Mouse (Mus musculus): ENCODE data around the gene Pbld1. TPM values are rescaled to one million over a fixed set of nuclear protein-coding genes. Genes with fewer than 3 reads are reported as not detected.

The Pbld1 gene
- polyA plus RNA-seq, 1 experiment from 2014 or later, result 0.33 TPM

DNA sequence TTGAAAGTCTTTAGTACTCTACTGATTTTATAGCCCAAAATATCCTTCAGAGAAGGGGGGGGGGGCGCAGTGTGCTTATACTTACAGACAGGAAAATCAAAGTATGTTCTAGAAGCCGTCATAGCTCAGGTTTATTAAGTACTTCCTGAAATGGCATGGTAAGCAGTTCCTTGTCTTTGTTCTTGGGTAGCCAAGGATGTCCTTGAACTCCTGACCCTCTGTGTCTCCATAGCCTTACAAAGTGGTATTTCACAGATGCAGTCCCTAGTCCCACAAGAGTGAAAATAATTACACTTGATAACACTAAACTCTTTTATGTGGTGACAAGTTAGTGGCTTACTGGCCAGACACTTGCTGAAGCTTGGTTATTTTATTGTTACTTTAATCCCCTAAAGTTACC, 34.9 kb upstream of the Pbld1 start:
- Histone ChIP-seq H3K27ac (replicated peaks) (peak overlapping the region; percentile 100), H3K4me3 (peak overlapping the region; percentile 86), H3K9ac (peak overlapping the region; percentile 86), H3K27me3 (replicated peaks) (no peaks in the 10 kb centered on the region), H3K4me2 (peak overlapping the region; percentile 77), H3K9me3 (no peaks in the 10 kb centered on the region), H3K36me3 (no peaks in the 10 kb centered on the region), H3K4me1 (peaks cover 34% of the 10 kb centered on the region)
- 46% methylated on average over 2 of the region's 2 CpGs for WGBS
- ATAC-seq (ENCODE audit: extremely low read depth, insufficient number of reproducible peaks, low FRiP score, low TSS enrichment), result no peak

DNA sequence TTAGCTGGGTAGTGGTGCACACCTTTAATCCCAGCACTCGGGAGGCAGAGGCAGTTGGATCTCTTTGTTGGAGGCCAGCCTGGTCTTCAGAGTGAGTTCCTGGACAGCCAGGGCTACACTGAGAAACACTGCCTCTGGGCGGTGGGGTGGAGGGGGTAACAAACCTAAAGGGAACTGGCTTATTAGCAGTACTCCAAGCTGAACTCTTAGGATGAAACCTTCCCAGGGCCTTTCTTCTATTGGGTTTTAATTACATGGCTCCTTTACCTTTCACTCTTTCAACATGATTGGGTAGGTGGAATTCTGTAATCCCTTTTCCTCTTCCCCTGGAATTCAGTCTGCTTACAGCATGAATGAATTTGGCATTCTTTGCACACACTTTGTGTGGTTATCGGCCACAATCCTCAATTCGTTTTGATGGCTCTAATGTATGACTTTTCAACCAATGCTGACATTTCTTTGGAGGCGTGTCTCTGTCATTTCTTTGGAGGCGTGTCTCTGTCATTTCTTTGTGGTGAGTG, 34.4 kb upstream of the Pbld1 start:
- no peaks in the 10 kb centered on the region for H3K9me3 ChIP-seq
- H3K27ac ChIP-seq (replicated peaks), result peak overlapping the region; percentile 100
- H3K4me2 ChIP-seq, result peak overlapping the region; percentile 77
- WGBS, result 79% methylated on average over 6 of the region's 6 CpGs
- H3K36me3 ChIP-seq, result no peaks in the 10 kb centered on the region
- H3K9ac ChIP-seq, result no peak overlapping the region
- ATAC-seq (ENCODE audit: extremely low read depth, insufficient number of reproducible peaks, low FRiP score, low TSS enrichment), result no peak
- H3K4me1 ChIP-seq, result peaks cover 29% of the 10 kb centered on the region
- H3K27me3 ChIP-seq (replicated peaks), result no peaks in the 10 kb centered on the region
- H3K4me3 ChIP-seq, result no peak overlapping the region

DNA sequence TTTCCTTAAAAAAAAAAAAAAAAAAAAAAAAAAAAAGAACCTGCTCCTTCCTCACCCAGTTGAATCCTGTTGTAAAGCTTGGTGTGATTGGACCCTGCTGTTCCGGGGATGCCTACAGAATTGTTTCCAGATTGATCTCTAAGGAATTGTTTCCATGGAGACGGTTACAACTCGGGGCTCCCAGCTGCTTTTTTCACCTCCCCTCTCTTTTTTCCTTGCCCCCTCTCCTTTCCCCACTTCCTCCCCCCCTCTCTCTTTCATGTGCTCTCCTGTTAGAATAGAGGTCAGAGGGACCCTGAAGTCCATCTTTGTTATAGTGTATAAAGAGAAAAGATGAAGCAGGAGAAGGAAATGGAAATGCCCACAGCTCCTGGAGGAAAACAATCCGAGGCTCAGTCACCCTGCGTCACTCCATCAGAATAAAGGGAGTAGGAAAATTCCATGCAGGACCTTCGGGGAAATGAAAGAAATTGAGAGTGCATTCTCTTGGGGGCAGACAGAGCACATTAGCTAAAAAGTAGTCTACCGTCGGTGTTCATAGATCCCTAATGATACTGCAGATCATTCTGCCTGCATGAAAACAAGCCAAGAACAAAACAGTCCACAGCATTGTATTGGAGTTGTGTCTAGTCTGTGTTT, 33.7 kb upstream of the Pbld1 start:
- Histone ChIP-seq H3K9me3 (no peaks in the 10 kb centered on the region), H3K27me3 (replicated peaks) (no peaks in the 10 kb centered on the region), H3K4me1 (peaks cover 22% of the 10 kb centered on the region), H3K4me2 (no peak overlapping the region), H3K9ac (no peak overlapping the region), H3K4me3 (no peak overlapping the region), H3K36me3 (no peaks in the 10 kb centered on the region), H3K27ac (replicated peaks) (no peak overlapping the region)
- 68% methylated on average over 8 of the region's 8 CpGs for WGBS
- no peak for ATAC-seq (ENCODE audit: extremely low read depth, insufficient number of reproducible peaks, low FRiP score, low TSS enrichment)

DNA sequence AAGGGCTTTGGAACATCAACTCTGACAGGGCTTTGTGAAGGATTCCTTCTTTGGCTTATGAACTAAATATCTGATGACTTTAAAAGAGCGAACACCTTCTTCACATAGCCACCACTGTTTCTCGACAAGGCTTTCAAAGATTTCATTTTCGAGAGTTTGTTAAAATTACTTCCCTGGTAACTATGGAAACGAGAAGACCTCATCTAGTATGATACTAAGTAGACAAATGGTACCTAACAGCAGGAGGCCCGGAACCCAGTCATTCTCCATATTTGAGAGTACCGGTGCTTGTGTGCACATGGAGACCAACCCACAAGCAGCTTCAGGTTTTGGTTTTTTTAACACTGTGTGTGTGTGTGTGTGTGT, 33.2 kb upstream of the Pbld1 start:
- no peak overlapping the region for H3K4me3 ChIP-seq
- H3K27ac ChIP-seq (replicated peaks), result no peak overlapping the region
- ATAC-seq (ENCODE audit: extremely low read depth, insufficient number of reproducible peaks, low FRiP score, low TSS enrichment), result no peak
- H3K36me3 ChIP-seq, result no peaks in the 10 kb centered on the region
- H3K9ac ChIP-seq, result no peak overlapping the region
- H3K27me3 ChIP-seq (replicated peaks), result no peaks in the 10 kb centered on the region
- WGBS, result 88% methylated on average over 6 of the region's 6 CpGs
- H3K9me3 ChIP-seq, result no peaks in the 10 kb centered on the region
- H3K4me2 ChIP-seq, result no peak overlapping the region
- peaks cover 17% of the 10 kb centered on the region for H3K4me1 ChIP-seq

DNA sequence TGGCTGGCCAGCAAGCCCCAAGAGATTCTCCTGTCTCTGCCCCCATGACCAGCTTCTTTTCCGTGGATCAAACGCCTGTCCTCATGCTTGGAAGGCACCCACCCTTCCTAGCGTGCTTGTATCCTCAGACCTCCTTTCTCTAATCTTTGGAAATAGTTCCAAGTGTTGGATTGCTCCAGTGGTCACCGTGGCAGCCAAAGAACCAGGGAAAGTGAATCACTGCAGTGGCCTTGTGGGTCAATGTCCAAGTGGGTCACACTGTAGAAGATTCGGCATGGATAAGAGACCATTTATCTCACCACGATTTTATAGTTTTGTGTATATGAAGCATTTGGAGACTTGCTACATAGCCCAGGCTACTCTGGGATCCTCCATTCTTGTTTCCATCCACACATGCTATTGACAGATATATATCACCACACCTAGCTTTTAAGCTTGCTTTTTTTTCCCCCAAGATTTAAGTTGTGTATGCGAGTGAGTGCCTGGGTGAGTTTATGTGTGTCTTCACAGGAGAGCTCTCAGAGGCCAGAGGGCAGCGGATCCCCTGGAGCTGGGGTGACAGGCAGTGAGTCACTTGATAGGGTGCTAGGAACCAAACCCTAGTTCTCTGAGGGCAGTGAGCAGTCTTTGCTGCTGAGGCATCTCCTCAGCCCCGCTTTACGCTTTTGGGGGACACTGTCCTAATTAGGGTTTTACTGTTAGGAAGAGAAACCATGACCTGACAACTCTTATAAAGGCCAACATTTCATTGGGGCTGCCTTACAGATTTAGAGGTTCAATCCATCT, 32.4 kb upstream of the Pbld1 start:
- 86% methylated on average over 10 of the region's 10 CpGs for WGBS
- H3K27me3 ChIP-seq (replicated peaks), result no peaks in the 10 kb centered on the region
- H3K4me1 ChIP-seq, result peaks cover 11% of the 10 kb centered on the region
- no peaks in the 10 kb centered on the region for H3K9me3 ChIP-seq
- H3K4me3 ChIP-seq, result no peak overlapping the region
- H3K27ac ChIP-seq (replicated peaks), result no peak overlapping the region
- H3K4me2 ChIP-seq, result no peak overlapping the region
- no peak for ATAC-seq (ENCODE audit: extremely low read depth, insufficient number of reproducible peaks, low FRiP score, low TSS enrichment)
- H3K9ac ChIP-seq, result no peak overlapping the region
- H3K36me3 ChIP-seq, result no peaks in the 10 kb centered on the region

DNA sequence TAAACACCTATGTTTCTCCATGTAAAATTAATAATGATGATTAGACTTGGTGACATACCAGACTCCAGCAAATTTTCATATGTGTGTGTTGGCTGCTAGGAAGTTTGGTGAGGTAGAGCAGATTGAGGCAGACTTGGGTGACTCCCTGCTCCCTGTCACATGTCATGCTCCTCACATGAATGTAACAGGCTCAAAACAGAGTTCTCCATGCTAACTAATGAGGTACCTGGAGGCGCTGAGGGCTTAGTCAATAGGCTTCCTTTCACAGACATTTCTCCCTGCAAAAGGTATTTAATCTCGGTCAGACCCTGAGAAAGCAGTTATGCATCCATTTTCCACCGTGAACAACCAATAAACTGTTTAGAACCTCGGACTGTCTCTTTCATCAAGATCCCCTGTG, 31.6 kb upstream of the Pbld1 start:
- H3K27ac ChIP-seq (replicated peaks), result no peak overlapping the region
- H3K4me1 ChIP-seq, result peaks cover 11% of the 10 kb centered on the region
- no peak for ATAC-seq (ENCODE audit: extremely low read depth, insufficient number of reproducible peaks, low FRiP score, low TSS enrichment)
- no peak overlapping the region for H3K4me2 ChIP-seq
- H3K27me3 ChIP-seq (replicated peaks), result no peaks in the 10 kb centered on the region
- no peak overlapping the region for H3K4me3 ChIP-seq
- no peak overlapping the region for H3K9ac ChIP-seq
- no peaks in the 10 kb centered on the region for H3K36me3 ChIP-seq
- 83% methylated on average over 4 of the region's 4 CpGs for WGBS
- no peaks in the 10 kb centered on the region for H3K9me3 ChIP-seq

DNA sequence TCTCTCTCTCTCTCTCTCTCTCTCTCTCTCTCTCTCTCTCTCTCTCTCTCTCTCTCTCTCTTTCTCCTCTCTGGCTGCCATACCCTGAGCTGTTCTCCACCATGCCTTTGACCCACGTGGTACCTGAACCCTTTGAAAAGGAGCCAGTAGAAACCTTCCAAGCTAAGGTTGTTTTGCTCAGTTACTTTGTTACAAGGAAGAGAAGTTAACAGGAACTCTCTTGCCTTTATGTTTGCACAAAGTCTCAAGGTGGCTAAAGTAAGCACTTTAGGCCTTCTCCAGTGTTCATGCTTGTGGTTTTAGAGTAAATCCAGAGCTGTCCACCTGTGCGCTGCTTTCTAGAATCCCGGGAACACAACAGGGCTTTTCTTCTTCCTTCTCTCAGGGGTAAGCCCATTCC, 27.7 kb upstream of the Pbld1 start:
- ATAC-seq (ENCODE audit: extremely low read depth, insufficient number of reproducible peaks, low FRiP score, low TSS enrichment), result no peak
- no peak overlapping the region for H3K27ac ChIP-seq (replicated peaks)
- no peaks in the 10 kb centered on the region for H3K4me1 ChIP-seq
- no peak overlapping the region for H3K4me3 ChIP-seq
- H3K36me3 ChIP-seq, result no peaks in the 10 kb centered on the region
- no peak overlapping the region for H3K9ac ChIP-seq
- no peaks in the 10 kb centered on the region for H3K27me3 ChIP-seq (replicated peaks)
- 74% methylated on average over 3 of the region's 3 CpGs for WGBS
- no peaks in the 10 kb centered on the region for H3K9me3 ChIP-seq
- H3K4me2 ChIP-seq, result no peak overlapping the region

DNA sequence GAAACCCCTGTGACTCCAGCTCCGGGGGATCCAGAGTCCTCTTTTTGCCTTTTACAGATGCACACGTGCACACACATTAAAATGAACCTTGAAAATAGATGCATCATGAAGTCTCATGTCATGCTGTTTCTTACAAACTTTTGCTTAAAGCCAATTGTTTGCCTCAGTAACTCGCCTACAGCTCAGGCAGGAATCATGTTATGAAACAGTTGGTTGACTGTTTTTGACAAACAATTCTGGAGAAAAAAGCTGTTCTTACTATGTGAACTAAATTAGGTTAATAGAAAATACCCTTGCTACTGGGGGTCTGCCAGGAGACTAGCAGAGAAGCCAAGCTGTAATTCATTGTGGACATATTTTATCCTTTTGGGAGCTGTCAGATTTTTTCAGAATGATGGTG, 27.0 kb upstream of the Pbld1 start:
- H3K4me3 ChIP-seq, result no peak overlapping the region
- ATAC-seq (ENCODE audit: extremely low read depth, insufficient number of reproducible peaks, low FRiP score, low TSS enrichment), result no peak
- H3K9ac ChIP-seq, result no peak overlapping the region
- WGBS, result 69% methylated on average over 3 of the region's 3 CpGs
- no peaks in the 10 kb centered on the region for H3K4me1 ChIP-seq
- H3K36me3 ChIP-seq, result no peaks in the 10 kb centered on the region
- H3K4me2 ChIP-seq, result no peak overlapping the region
- H3K27me3 ChIP-seq (replicated peaks), result no peaks in the 10 kb centered on the region
- no peaks in the 10 kb centered on the region for H3K9me3 ChIP-seq
- no peak overlapping the region for H3K27ac ChIP-seq (replicated peaks)

DNA sequence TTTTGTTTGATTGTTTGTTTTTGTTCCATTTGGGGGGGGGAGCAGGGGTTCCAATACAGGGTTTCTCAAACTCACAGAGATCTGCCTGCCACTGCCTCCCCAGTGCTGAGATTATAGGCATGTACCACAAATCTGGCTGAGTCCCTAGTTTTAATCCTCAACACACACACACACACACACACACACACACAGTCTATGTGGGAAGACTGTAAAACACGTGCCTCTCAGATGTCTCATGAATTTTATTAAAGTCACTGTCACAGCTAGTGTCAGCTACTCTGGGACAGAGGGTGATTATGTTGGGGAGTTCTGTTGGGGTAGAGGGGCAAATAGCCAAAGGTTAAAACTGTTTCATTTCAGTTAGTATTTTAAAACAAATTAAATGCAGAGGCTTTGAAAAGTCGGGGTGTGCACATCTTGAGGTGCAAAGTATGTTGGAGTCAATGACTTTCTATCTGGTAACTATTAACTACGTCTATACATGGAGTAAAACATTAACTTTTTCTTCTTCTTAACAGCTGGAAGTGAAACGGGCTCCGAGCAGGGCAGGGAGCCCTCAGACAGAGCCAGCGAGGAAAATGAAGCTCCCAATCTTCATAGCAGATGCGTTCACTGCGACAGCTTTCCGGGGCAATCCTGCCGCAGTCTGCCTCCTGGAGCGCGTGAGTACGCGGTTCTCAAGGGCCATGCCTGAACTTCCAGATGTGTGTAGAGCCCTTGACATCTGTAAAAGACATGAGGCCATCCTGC, 21.2 kb upstream of the Pbld1 start:
- H3K36me3 ChIP-seq, result no peaks in the 10 kb centered on the region
- peaks cover 1% of the 10 kb centered on the region; the same call in 1 of the 2 replicates for H3K4me1 ChIP-seq
- 73% methylated on average over 14 of the region's 14 CpGs for WGBS
- H3K9ac ChIP-seq, result no peak overlapping the region
- H3K27me3 ChIP-seq (replicated peaks), result no peaks in the 10 kb centered on the region
- H3K4me2 ChIP-seq, result no peak overlapping the region
- no peak for ATAC-seq (ENCODE audit: extremely low read depth, insufficient number of reproducible peaks, low FRiP score, low TSS enrichment)
- H3K9me3 ChIP-seq, result no peaks in the 10 kb centered on the region
- H3K27ac ChIP-seq (replicated peaks), result no peak overlapping the region
- no peak overlapping the region for H3K4me3 ChIP-seq

DNA sequence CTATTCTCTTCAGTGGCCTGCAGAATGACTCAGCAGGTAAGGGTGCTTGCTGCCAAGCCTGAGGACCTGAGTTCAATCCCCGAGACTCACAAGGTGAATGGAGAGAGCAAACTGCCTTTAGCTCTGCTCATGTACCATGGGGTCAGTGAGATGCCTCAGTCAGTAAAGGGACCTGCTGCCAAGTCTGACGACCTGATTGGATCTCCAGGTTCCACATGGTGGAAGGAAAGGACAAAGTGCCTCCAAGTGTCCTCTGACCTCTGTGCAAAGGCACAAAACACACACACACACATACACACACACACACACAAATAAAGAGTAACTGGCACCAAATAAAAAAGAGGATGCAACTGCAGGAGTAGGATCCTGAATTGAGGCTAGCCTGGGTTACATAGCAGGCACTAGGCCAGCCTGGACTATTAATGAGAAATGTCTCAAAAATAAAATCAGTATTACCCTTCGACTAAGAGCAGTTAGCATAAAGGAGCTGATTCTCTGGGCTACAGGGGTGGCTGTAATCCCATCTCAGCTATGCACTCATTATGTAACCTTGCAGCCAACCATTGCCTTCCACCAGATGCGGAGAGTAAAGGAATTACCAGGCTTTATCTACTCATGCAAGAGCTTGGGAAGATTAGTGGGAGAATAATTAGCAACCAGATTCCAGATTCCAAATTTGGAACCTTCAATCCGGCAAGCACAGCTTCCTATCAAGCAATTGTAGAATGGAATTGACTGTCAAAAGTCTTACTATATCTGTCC, 19.9 kb upstream of the Pbld1 start:
- WGBS, result 58% methylated on average over 5 of the region's 5 CpGs
- Histone ChIP-seq H3K4me1 (peaks cover 4% of the 10 kb centered on the region; the same call in 1 of the 2 replicates), H3K4me2 (no peak overlapping the region), H3K9ac (no peak overlapping the region), H3K27ac (replicated peaks) (no peak overlapping the region), H3K4me3 (no peak overlapping the region), H3K27me3 (replicated peaks) (no peaks in the 10 kb centered on the region), H3K9me3 (no peaks in the 10 kb centered on the region), H3K36me3 (no peaks in the 10 kb centered on the region)
- ATAC-seq (ENCODE audit: extremely low read depth, insufficient number of reproducible peaks, low FRiP score, low TSS enrichment), result no peak

DNA sequence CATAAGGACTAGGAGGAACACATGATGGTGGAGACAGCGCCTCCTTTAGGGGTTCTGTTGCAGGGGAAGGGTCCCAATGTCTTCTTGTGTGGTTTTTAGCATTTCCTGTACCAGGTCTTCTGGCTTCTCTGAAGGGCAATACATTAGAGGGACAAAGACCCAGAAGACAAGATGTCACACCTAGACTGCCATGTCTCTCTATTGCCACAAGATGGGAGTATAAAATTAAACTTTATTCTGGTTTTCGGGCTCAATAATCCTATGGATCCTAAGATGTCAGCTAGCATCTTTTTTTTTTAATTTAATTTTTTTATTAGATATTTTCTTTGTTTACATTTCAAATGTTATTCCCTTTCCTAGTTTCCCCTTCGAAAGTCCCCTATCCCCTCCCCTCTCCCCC, 16.8 kb upstream of the Pbld1 start:
- Histone ChIP-seq H3K9me3 (no peaks in the 10 kb centered on the region), H3K36me3 (no peaks in the 10 kb centered on the region), H3K4me2 (no peak overlapping the region), H3K9ac (no peak overlapping the region), H3K27me3 (replicated peaks) (no peaks in the 10 kb centered on the region), H3K4me1 (peaks cover 4% of the 10 kb centered on the region; the same call in 1 of the 2 replicates), H3K27ac (replicated peaks) (no peak overlapping the region), H3K4me3 (no peak overlapping the region)
- no peak for ATAC-seq (ENCODE audit: extremely low read depth, insufficient number of reproducible peaks, low FRiP score, low TSS enrichment)
- 68% methylated on average over 3 of the region's 3 CpGs for WGBS

Data from heart, embryonic 13.5 days (tissue).